ENCODE assay signal across 19 mouse cellular contexts in the genomic region with DNA sequence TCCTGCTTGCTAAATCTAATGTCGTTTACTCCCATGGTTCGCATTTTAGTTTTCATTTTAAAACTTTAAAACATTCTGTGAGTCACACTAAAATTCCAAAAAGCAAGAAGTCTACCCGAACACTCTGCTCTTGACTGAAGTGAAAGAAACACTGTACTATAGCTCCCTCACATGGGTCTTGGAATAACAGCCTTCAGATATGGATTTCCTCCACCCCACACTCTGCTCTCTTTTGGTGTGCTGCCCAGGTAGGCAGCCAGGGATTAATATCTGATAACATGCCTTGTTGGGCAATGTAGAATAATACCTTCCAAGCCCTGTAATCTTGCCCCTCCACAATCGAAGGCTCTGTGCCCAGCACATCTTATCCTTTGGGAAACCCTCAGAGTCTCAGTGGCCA.
DNase-seq lines count a peak whose midpoint lies in the region; ATAC-seq and TF ChIP-seq lines count a peak whose summit lies in the region.
"Had no signal": no experiment of that assay in that cellular context is flagged by ENCODE, and none has a peak within 500 bp of the region (broad histone marks: within the 10 kb centered on the region; RNA-seq: fewer than 3 reads in every experiment).

No protein-coding gene starts in this region.

- H3K27me3 ChIP-seq in midbrain, embryonic 11.5 days (ENCODE audit: control insufficient read depth, insufficient read depth, low read length) = no peaks in the 10 kb centered on the region
- H3K27me3 ChIP-seq in midbrain, embryonic 15.5 days (replicated peaks) = no peaks in the 10 kb centered on the region
- no peaks in the 10 kb centered on the region for H3K27me3 ChIP-seq in heart, postnatal 0 days (ENCODE audit: control insufficient read depth, insufficient read depth, low read length)
- no peaks in the 10 kb centered on the region for H3K27me3 ChIP-seq in stomach, postnatal 0 days (ENCODE audit: control insufficient read depth, insufficient read depth, low read length)
- no peaks in the 10 kb centered on the region for H3K27me3 ChIP-seq in intestine, embryonic 16.5 days (replicated peaks; ENCODE audit: control insufficient read depth, insufficient read depth, low read length)
- H3K27me3 ChIP-seq: embryonic facial prominence, embryonic 15.5 days had no signal

- 86% methylated on average over 4 of the region's 4 CpGs for WGBS in midbrain, embryonic 11.5 days
- 89% methylated on average over 4 of the region's 4 CpGs for WGBS in midbrain, embryonic 15.5 days
- WGBS in heart, postnatal 0 days = 68% methylated on average over 4 of the region's 4 CpGs
- 63% methylated on average over 4 of the region's 4 CpGs for WGBS in stomach, postnatal 0 days
- 86% methylated on average over 4 of the region's 4 CpGs for WGBS in intestine, embryonic 16.5 days

- TF ChIP-seq CTCF in heart, postnatal 0 days (IDR thresholded peaks at IDR 0.05; ENCODE audit: low read depth) = 0 out of 2 replicates have a peak, but pooled peaks have one; percentile 3
- TF ChIP-seq CTCF in stomach, postnatal 0 days (IDR thresholded peaks at IDR 0.05; ENCODE audit: low read depth) = peak; percentile 32; the same call in 1 of the 2 replicates

- TF ChIP-seq EP300 in heart, postnatal 0 days (IDR thresholded peaks at IDR 0.05; ENCODE audit: low read depth) = no peak
- TF ChIP-seq EP300 in stomach, postnatal 0 days (optimal IDR thresholded peaks at IDR 0.05) = no peak

- no peaks in the 10 kb centered on the region for H3K4me1 ChIP-seq in midbrain, embryonic 11.5 days (ENCODE audit: control insufficient read depth, insufficient read depth, low read length)
- no peaks in the 10 kb centered on the region for H3K4me1 ChIP-seq in midbrain, embryonic 15.5 days
- no peaks in the 10 kb centered on the region for H3K4me1 ChIP-seq in heart, postnatal 0 days (ENCODE audit: control insufficient read depth, insufficient read depth)
- H3K4me1 ChIP-seq in stomach, postnatal 0 days (replicated peaks; ENCODE audit: control insufficient read depth, insufficient read depth) = no peaks in the 10 kb centered on the region
- H3K4me1 ChIP-seq in intestine, embryonic 16.5 days (ENCODE audit: control insufficient read depth, insufficient read depth, low read length) = no peaks in the 10 kb centered on the region
- H3K4me1 ChIP-seq: forebrain, embryonic 10.5 days had no signal

- no peak overlapping the region for H3K27ac ChIP-seq in midbrain, embryonic 11.5 days (ENCODE audit: low read depth, low read length)
- H3K27ac ChIP-seq in midbrain, embryonic 15.5 days = no peak overlapping the region
- H3K27ac ChIP-seq in heart, postnatal 0 days (ENCODE audit: low read depth) = no peak overlapping the region
- H3K27ac ChIP-seq in stomach, postnatal 0 days (replicated peaks) = no peak overlapping the region
- no peak overlapping the region for H3K27ac ChIP-seq in intestine, embryonic 16.5 days (ENCODE audit: low read length)
- H3K27ac ChIP-seq: embryonic facial prominence, embryonic 15.5 days; forebrain, embryonic 10.5 days; left cerebral cortex, adult 2 months had no signal

- H3K4me2 ChIP-seq in midbrain, embryonic 11.5 days = no peak overlapping the region
- no peak overlapping the region for H3K4me2 ChIP-seq in midbrain, embryonic 15.5 days
- no peak overlapping the region for H3K4me2 ChIP-seq in heart, postnatal 0 days (ENCODE audit: low read depth, low read length)
- H3K4me2 ChIP-seq in stomach, postnatal 0 days (replicated peaks; ENCODE audit: low read depth) = no peak overlapping the region
- H3K4me2 ChIP-seq in intestine, embryonic 16.5 days (ENCODE audit: low read depth, low read length) = no peak overlapping the region
- H3K4me2 ChIP-seq: embryonic facial prominence, embryonic 15.5 days; liver, embryonic 11.5 days had no signal

- ATAC-seq in midbrain, embryonic 11.5 days (ENCODE audit: low FRiP score) = no peak
- no peak for ATAC-seq in midbrain, embryonic 15.5 days (replicated peaks)
- no peak for ATAC-seq in heart, postnatal 0 days (ENCODE audit: insufficient read depth, low read depth)
- ATAC-seq in stomach, postnatal 0 days (ENCODE audit: low FRiP score, low TSS enrichment) = no peak
- no peak for ATAC-seq in intestine, embryonic 16.5 days
- ATAC-seq: hindbrain, embryonic 16.5 days; midbrain, embryonic 16.5 days had no signal

- no peak overlapping the region for H3K4me3 ChIP-seq in midbrain, embryonic 11.5 days (ENCODE audit: low read depth, low read length)
- no peak overlapping the region for H3K4me3 ChIP-seq in midbrain, embryonic 15.5 days
- no peak overlapping the region for H3K4me3 ChIP-seq in heart, postnatal 0 days (ENCODE audit: low read depth, low read length)
- H3K4me3 ChIP-seq in stomach, postnatal 0 days (ENCODE audit: low read depth, low read length) = no peak overlapping the region
- H3K4me3 ChIP-seq in intestine, embryonic 16.5 days (ENCODE audit: low read length) = no peak overlapping the region
- H3K4me3 ChIP-seq: embryonic facial prominence, embryonic 15.5 days; forebrain, embryonic 10.5 days; left cerebral cortex, adult 2 months had no signal

- no peak overlapping the region for H3K9ac ChIP-seq in midbrain, embryonic 11.5 days (ENCODE audit: low read length)
- H3K9ac ChIP-seq in midbrain, embryonic 15.5 days = no peak overlapping the region
- no peak overlapping the region for H3K9ac ChIP-seq in heart, postnatal 0 days (replicated peaks; ENCODE audit: low read depth, low read length)
- no peak overlapping the region for H3K9ac ChIP-seq in stomach, postnatal 0 days (ENCODE audit: low read length)
- H3K9ac ChIP-seq in intestine, embryonic 16.5 days (ENCODE audit: low read depth, low read length) = no peak overlapping the region
- H3K9ac ChIP-seq: embryonic facial prominence, embryonic 15.5 days had no signal

- peak; percentile 10 for DNase-seq in gastrocnemius, postnatal 25 days
- no peak for DNase-seq in gastrocnemius, postnatal 4 days (ENCODE audit: low spot score in 2 of 2)
- peak; percentile 45 for DNase-seq in midbrain, embryonic 11.5 days (ENCODE audit: low spot score, missing footprints)
- DNase-seq in heart, postnatal 0 days (ENCODE audit: low spot score) = no peak
- no peak for DNase-seq in stomach, postnatal 0 days (ENCODE audit: low spot score)
- DNase-seq: adrenal gland, postnatal 10 days; gastrocnemius, postnatal 14 days; kidney, adult 11 months; lung, adult 18-20 months; lung, postnatal 14 days; right cerebral cortex, postnatal 25 days had no signal

- no peaks in the 10 kb centered on the region for H3K36me3 ChIP-seq in midbrain, embryonic 11.5 days (ENCODE audit: control insufficient read depth, insufficient read depth, low read length)
- no peaks in the 10 kb centered on the region for H3K36me3 ChIP-seq in midbrain, embryonic 15.5 days (replicated peaks)
- no peaks in the 10 kb centered on the region for H3K36me3 ChIP-seq in heart, postnatal 0 days (replicated peaks; ENCODE audit: control insufficient read depth, insufficient read depth, low read length)
- no peaks in the 10 kb centered on the region for H3K36me3 ChIP-seq in stomach, postnatal 0 days (ENCODE audit: control insufficient read depth, insufficient read depth, low read length)
- H3K36me3 ChIP-seq in intestine, embryonic 16.5 days (ENCODE audit: control insufficient read depth, insufficient read depth, low read length) = no peaks in the 10 kb centered on the region
- H3K36me3 ChIP-seq: embryonic facial prominence, embryonic 15.5 days; forebrain, embryonic 10.5 days had no signal

- no peaks in the 10 kb centered on the region for H3K9me3 ChIP-seq in midbrain, embryonic 11.5 days (ENCODE audit: control insufficient read depth, low read length)
- no peaks in the 10 kb centered on the region for H3K9me3 ChIP-seq in midbrain, embryonic 15.5 days
- no peaks in the 10 kb centered on the region for H3K9me3 ChIP-seq in heart, postnatal 0 days (replicated peaks; ENCODE audit: control insufficient read depth, low read length)
- H3K9me3 ChIP-seq in stomach, postnatal 0 days (ENCODE audit: control insufficient read depth, low read length) = no peaks in the 10 kb centered on the region
- H3K9me3 ChIP-seq in intestine, embryonic 16.5 days (ENCODE audit: control insufficient read depth, low read length) = no peaks in the 10 kb centered on the region
- H3K9me3 ChIP-seq: embryonic facial prominence, embryonic 15.5 days had no signal

Comparison
In these comparisons a context has a peak if more than half of its experiments do, and no peak if none do; other contexts are left out.
1. DNase-seq: peak in gastrocnemius, postnatal 25 days (single experiment) and midbrain, embryonic 11.5 days (single experiment); none in gastrocnemius, postnatal 4 days (0 of 2), heart, postnatal 0 days (single experiment) and stomach, postnatal 0 days (single experiment).